Comparison of ENCODE assay signal across 20 mouse cellular contexts in genomic region chr6:59103936-59104335, GRCm38 (mm10).
"Had no signal": no experiment of that assay in that cellular context is flagged by ENCODE, and none has a peak within 500 bp of the region (broad histone marks: within the 10 kb centered on the region; RNA-seq: fewer than 3 reads in every experiment).

No protein-coding gene starts in this region.

- H3K27me3 ChIP-seq: limb, embryonic 13.5 days; liver, embryonic 12.5 days; liver, embryonic 15.5 days; lung, embryonic 15.5 days; megakaryocyte, embryonic 14.5 days; midbrain, embryonic 13.5 days; neural tube, embryonic 12.5 days; neural tube, embryonic 15.5 days had no signal

- ATAC-seq: liver, embryonic 12.5 days; midbrain, embryonic 13.5 days had no signal

- H3K9ac ChIP-seq: limb, embryonic 13.5 days; liver, embryonic 12.5 days; liver, embryonic 15.5 days; lung, embryonic 15.5 days; midbrain, embryonic 13.5 days; neural tube, embryonic 12.5 days; neural tube, embryonic 15.5 days had no signal

- H3K36me3 ChIP-seq: limb, embryonic 10.5 days; limb, embryonic 13.5 days; liver, embryonic 12.5 days; liver, embryonic 15.5 days; lung, embryonic 15.5 days; midbrain, embryonic 13.5 days; neural tube, embryonic 12.5 days; neural tube, embryonic 15.5 days had no signal

- H3K4me2 ChIP-seq: limb, embryonic 13.5 days; liver, embryonic 12.5 days; liver, embryonic 15.5 days; lung, embryonic 15.5 days; midbrain, embryonic 13.5 days; neural tube, embryonic 12.5 days; neural tube, embryonic 15.5 days had no signal

- H3K4me3 ChIP-seq: layer of hippocampus, adult 2 months; limb, embryonic 10.5 days; limb, embryonic 13.5 days; liver, embryonic 12.5 days; liver, embryonic 15.5 days; lung, embryonic 15.5 days; megakaryocyte, embryonic 14.5 days; midbrain, embryonic 13.5 days; neural tube, embryonic 12.5 days; neural tube, embryonic 15.5 days had no signal

- H3K9me3 ChIP-seq: limb, embryonic 10.5 days; limb, embryonic 13.5 days; liver, embryonic 12.5 days; liver, embryonic 15.5 days; lung, embryonic 15.5 days; midbrain, embryonic 13.5 days; neural tube, embryonic 12.5 days; neural tube, embryonic 15.5 days had no signal

- H3K4me1 ChIP-seq: limb, embryonic 10.5 days; limb, embryonic 13.5 days; liver, embryonic 12.5 days; liver, embryonic 15.5 days; lung, embryonic 15.5 days; megakaryocyte, embryonic 14.5 days; midbrain, embryonic 13.5 days; neural tube, embryonic 12.5 days; neural tube, embryonic 15.5 days had no signal

- H3K27ac ChIP-seq: kidney, postnatal 0 days; layer of hippocampus, adult 2 months; limb, embryonic 10.5 days; limb, embryonic 13.5 days; liver, embryonic 12.5 days; liver, embryonic 15.5 days; lung, embryonic 15.5 days; midbrain, embryonic 13.5 days; neural tube, embryonic 12.5 days; neural tube, embryonic 15.5 days had no signal

- DNase-seq: kidney, adult 2 months; kidney, postnatal 25 days; layer of hippocampus, adult 9-11 months; liver; lung, adult 18-20 months; lung, postnatal 10 days; lung, postnatal 36 days; thymus, adult 18-20 months; thymus, postnatal 36 days had no signal
